Mouse (Mus musculus) CH12.LX (cell line): ENCODE data around the gene Zfp334. TPM values are rescaled to one million over a fixed set of nuclear protein-coding genes. Genes with fewer than 3 reads are reported as not detected.

Experiments
- DNase-seq: peaks from one replicate; pipeline ENCODE4 v3.0.0-alpha.2; 2013; ENCODE audit errors: extremely low read depth
- H3K27ac ChIP-seq: 2 replicates; pipeline ENCODE4 v1.5.1; 2012; ENCODE audit warnings: low read depth, mild to moderate bottlenecking, control low read depth, moderate library complexity; ENCODE audit not compliant: insufficient read depth
- H3K27me3 ChIP-seq: replicated peaks from 2 replicates; pipeline ENCODE3; 2012; ENCODE audit warnings: inconsistent platforms
- H3K36me3 ChIP-seq, 2 experiments: replicated peaks in 1 of 2; 2 replicates each; pipeline versions ENCODE3 to v1.6.1; 2012; ENCODE audit warnings: inconsistent platforms in 1 of 2, low read length in 1 of 2, mild to moderate bottlenecking in 1 of 2, mixed read lengths in 1 of 2, moderate library complexity in 1 of 2; ENCODE audit not compliant: control insufficient read depth in 1 of 2, insufficient read depth in 1 of 2
- H3K4me1 ChIP-seq, 2 experiments: 2 replicates each; pipeline ENCODE4 v1.6.1; 2012; ENCODE audit warnings: inconsistent platforms in 1 of 2, moderate library complexity in 1 of 2; ENCODE audit not compliant: insufficient read depth in 2 of 2, control insufficient read depth in 1 of 2
- H3K4me2 ChIP-seq: 2 replicates; pipeline ENCODE4 v1.6.1; 2012; ENCODE audit warnings: low read depth, mild to moderate bottlenecking, control low read depth; ENCODE audit not compliant: poor library complexity, insufficient read depth, severe bottlenecking
- H3K4me3 ChIP-seq, 3 experiments: fragments of 150-350 bp in 1 of 3; sonication (generic) in 1 of 3; replicated peaks in 1 of 3; 2 replicates each; pipeline versions ENCODE3 to v1.5.1; 2011 to 2012; ENCODE audit warnings: low read depth in 2 of 3, low read length in 2 of 3, mild to moderate bottlenecking in 2 of 3, moderate library complexity in 2 of 3, control low read depth in 1 of 3, improper control_type of control experiment in 1 of 3, inconsistent platforms in 1 of 3, mixed read lengths in 1 of 3; ENCODE audit not compliant: poor library complexity in 1 of 3
- H3K79me2 ChIP-seq: replicated peaks from 2 replicates; pipeline ENCODE4 v1.6.1; 2012; ENCODE audit warnings: mild to moderate bottlenecking, moderate library complexity; ENCODE audit not compliant: control insufficient read depth, poor library complexity, insufficient read depth, severe bottlenecking; ENCODE audit errors: extremely low read depth
- H3K9ac ChIP-seq: 2 replicates; pipeline ENCODE4 v1.6.1; 2012; ENCODE audit warnings: low read depth, mild to moderate bottlenecking, control low read depth, moderate library complexity; ENCODE audit not compliant: insufficient read depth
- H3K9me3 ChIP-seq: replicated peaks from 2 replicates; pipeline ENCODE3; 2012; ENCODE audit warnings: low read length, inconsistent platforms, mixed read lengths
- BHLHE40 ChIP-seq: IDR thresholded peaks from 2 replicates; pipeline ENCODE4 v1.6.1; 2011; ENCODE audit warnings: mild to moderate bottlenecking, low read depth, low read length, improper control_type of control experiment
- CHD2 ChIP-seq: IDR thresholded peaks from 2 replicates; pipeline ENCODE4 v1.6.1; 2011; ENCODE audit warnings: low read length, improper control_type of control experiment
- CTCF ChIP-seq, 2 experiments: IDR thresholded peaks in 1 of 2; conservative IDR thresholded peaks in 1 of 2; 2 replicates each; pipeline ENCODE4 v1.5.1; 2011 to 2012; ENCODE audit warnings: low read depth in 2 of 2, low read length in 2 of 2, improper control_type of control experiment in 1 of 2, inconsistent platforms in 1 of 2, mild to moderate bottlenecking in 1 of 2, moderate library complexity in 1 of 2
- ETS1 ChIP-seq: conservative IDR thresholded peaks from 2 replicates; pipeline ENCODE4 v1.6.1; 2012; ENCODE audit warnings: low read depth, mild to moderate bottlenecking, inconsistent platforms, low read length, improper control_type of control experiment, moderate library complexity
- IRF4 ChIP-seq: IDR thresholded peaks from 2 replicates; pipeline ENCODE4 v1.6.1; 2014; ENCODE audit warnings: low read depth, mild to moderate bottlenecking, inconsistent platforms, low read length, improper control_type of control experiment
- KAT2A ChIP-seq: IDR thresholded peaks from 2 replicates; pipeline ENCODE4 v1.6.1; 2012; ENCODE audit warnings: low read length, improper control_type of control experiment, inconsistent platforms; ENCODE audit not compliant: insufficient replicate concordance
- MXI1 ChIP-seq: IDR thresholded peaks from 2 replicates; pipeline ENCODE4 v1.6.1; 2011; ENCODE audit warnings: mild to moderate bottlenecking, low read depth, low read length, improper control_type of control experiment
- MYC ChIP-seq: IDR thresholded peaks from 2 replicates; pipeline ENCODE4 v1.6.1; 2011; ENCODE audit warnings: low read depth, mild to moderate bottlenecking, improper control_type of control experiment, low read length
- NELFE ChIP-seq: IDR thresholded peaks from 2 replicates; pipeline ENCODE4 v1.6.1; 2011; ENCODE audit warnings: low read depth, low read length, improper control_type of control experiment
- RAD21 ChIP-seq: IDR thresholded peaks from 2 replicates; pipeline ENCODE4 v1.6.1; 2011; ENCODE audit warnings: low read depth, mild to moderate bottlenecking, low read length, improper control_type of control experiment, moderate library complexity
- SMC3 ChIP-seq: IDR thresholded peaks from 2 replicates; pipeline ENCODE4 v1.6.1; 2011; ENCODE audit warnings: low read depth, low read length, improper control_type of control experiment
- TBP ChIP-seq: conservative IDR thresholded peaks from 2 replicates; pipeline ENCODE4 v1.6.1; 2011; ENCODE audit warnings: low read depth, low read length, improper control_type of control experiment
- TCF12 ChIP-seq: IDR thresholded peaks from 2 replicates; pipeline ENCODE4 v1.6.1; 2014; ENCODE audit warnings: low read depth, mild to moderate bottlenecking, inconsistent platforms, low read length, improper control_type of control experiment
- ZNF384 ChIP-seq: IDR thresholded peaks from 2 replicates; pipeline ENCODE4 v1.6.1; 2012; ENCODE audit warnings: low read depth, low read length, improper control_type of control experiment, inconsistent platforms
- dilution Hi-C: fragments of 300-500 bp; cut with MboI; formaldehyde crosslinking; loops from 2 replicates; pipeline ENCODE4 v1.14.3; 2020; ENCODE audit warnings: low sequenced_read_pairs; ENCODE audit not compliant: extremely low pct_unique_long_range_greater_than_20kb, extremely low pct_ligation_motif_present
- in situ Hi-C: fragments of 300-500 bp; cut with MboI; formaldehyde crosslinking; loops from 3 replicates; pipeline ENCODE4 v1.14.3; 2019; ENCODE audit warnings: low sequenced_read_pairs, low pct_ligation_motif_present, low pct_unique_long_range_greater_than_20kb, mixed read lengths
- polyA plus RNA-seq: library from polyadenylated mRNA; unstranded; fragments of >175 nt; gene quantifications from 2 replicates; pipeline ENCODE4 v1.2.1, GENCODE M21; 2012; ENCODE audit warnings: low read depth; ENCODE audit not compliant: insufficient read length
- total RNA-seq, 2 experiments: library from RNA; depleted of rRNA; stranded (reverse); fragments of 300-350 nt in 1 of 2; fragments of >200 nt in 1 of 2; gene quantifications; 2 replicates each; pipeline ENCODE4 v1.2.3; 2012 to 2014

The Zfp334 gene
- total and polyA plus RNA-seq, 3 experiments, result not detected

GRCm38 (mm10) chr2:165364334-165365091 lies 23.5 kb downstream of the Zfp334 start:
- no peaks in the 10 kb centered on the region for H3K36me3 ChIP-seq
- H3K27ac ChIP-seq, result no peak overlapping the region
- no peaks in the 10 kb centered on the region for H3K79me2 ChIP-seq
- peak overlapping the region; percentile 18; the same call in 1 of the 2 replicates for H3K4me2 ChIP-seq
- DNase-seq, result peak; percentile 17
- H3K4me3 ChIP-seq, result no peak overlapping the region
- H3K9ac ChIP-seq, result no peak overlapping the region
- peaks cover 3 to 7% of the 10 kb centered on the region in 2 experiments; a peak in 1 of 4 replicates for H3K4me1 ChIP-seq
- dilution Hi-C loops (no loop called here), in situ Hi-C loops (loop anchor here (5.0 to 10.0 kb wide), 4 partner anchors 92 to 420 kb away; partner anchors contain the start of genes Mmp9 and Slc13a3)
- TF ChIP-seq KAT2A (no peak), CTCF (conservative IDR thresholded peaks at IDR 0.05 in 1 of 2, IDR thresholded peaks at IDR 0.05 in 1 of 2; ENCODE audit: low read depth in 2 of 2, low read length in 2 of 2) (peak; percentile 11 to 98; a peak in 3 of 4 replicates), RAD21 (peak; percentile 43), CHD2 (no peak), IRF4 (no peak), ZNF384 (no peak), SMC3 (peak; percentile 51), BHLHE40 (no peak), ETS1 (no peak), NELFE (peak; percentile 39; the same call in 1 of the 2 replicates), TBP (no peak)
- TF ChIP-seq, all 38 proteins: peak for 4
- peaks cover 46% of the 10 kb centered on the region for H3K27me3 ChIP-seq
- peaks cover 7% of the 10 kb centered on the region for H3K9me3 ChIP-seq

DNA sequence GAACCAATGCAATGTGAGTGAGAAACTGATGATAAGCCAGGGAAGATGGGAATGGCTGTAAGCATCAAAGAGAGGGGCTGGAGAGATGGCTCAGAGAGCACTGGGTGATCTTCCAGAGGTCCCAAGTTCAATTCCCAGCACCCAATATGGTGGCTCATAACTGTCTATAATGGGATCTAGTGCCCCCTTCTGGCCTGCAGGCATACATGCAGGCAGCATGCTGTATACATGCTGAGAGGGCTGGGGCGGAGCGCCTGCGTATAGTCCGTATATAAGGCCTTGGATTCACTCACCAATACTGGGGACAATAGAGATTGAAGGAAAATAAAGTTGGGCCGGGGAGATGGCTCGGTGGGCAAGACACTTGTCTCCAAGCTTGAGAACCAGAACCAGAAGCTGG lies 24.8 kb downstream of the Zfp334 start:
- Histone ChIP-seq H3K9ac (no peak overlapping the region), H3K27ac (no peak overlapping the region), H3K79me2 (no peaks in the 10 kb centered on the region), H3K36me3 (no peaks in the 10 kb centered on the region), H3K4me2 (no peak overlapping the region), H3K9me3 (peaks cover 7% of the 10 kb centered on the region), H3K4me1 (peaks cover 3 to 7% of the 10 kb centered on the region in 2 experiments; a peak in 1 of 4 replicates), H3K27me3 (peaks cover 43% of the 10 kb centered on the region), H3K4me3 (no peak overlapping the region)
- TF ChIP-seq CTCF (conservative IDR thresholded peaks at IDR 0.05 in 1 of 2, IDR thresholded peaks at IDR 0.05 in 1 of 2; ENCODE audit: low read depth in 2 of 2, low read length in 2 of 2), result peak in 1 of 2 experiments; percentile 25; a peak in 2 of 4 replicates
- TF ChIP-seq TCF12, result no peak
- TF ChIP-seq MXI1, result no peak
- no peak for TF ChIP-seq IRF4
- TF ChIP-seq MYC, result no peak
- TF ChIP-seq SMC3, result no peak
- no peak for DNase-seq
- in situ Hi-C loops, result loop anchor here (5.0 to 10.0 kb wide), 4 partner anchors 91 to 418 kb away; partner anchors contain the start of genes Mmp9 and Slc13a3
- dilution Hi-C loops, result no loop called here
